Mouse (Mus musculus) forebrain, embryonic 13.5 days (tissue): ENCODE results near the gene Dnah7a. TPM values are rescaled to one million over a fixed set of nuclear protein-coding genes. Genes with fewer than 3 reads are reported as not detected.
"Not testable (repeated sequence)": the region's sequence is repeated elsewhere in the genome, so short reads cannot be mapped to it uniquely, and the experiment has no call there.

Experiments
- ATAC-seq: fragments of 200-750 bp; cut with Nextera tagmentation; 2 replicates; pipeline ENCODE4 v1.8.0; 2017
- H3K27ac ChIP-seq: fragments of 300-500 bp; sonication (generic); 2 replicates; pipeline ENCODE4 v1.5.1; 2015; ENCODE audit warnings: inconsistent platforms, mild to moderate bottlenecking, moderate library complexity
- H3K27me3 ChIP-seq: fragments of 300-500 bp; sonication (generic); 2 replicates; pipeline ENCODE4 v1.6.1; 2015; ENCODE audit warnings: mild to moderate bottlenecking, inconsistent platforms
- H3K36me3 ChIP-seq: fragments of 300-500 bp; sonication (generic); 2 replicates; pipeline ENCODE4 v1.6.1; 2015; ENCODE audit warnings: mild to moderate bottlenecking, inconsistent platforms; ENCODE audit not compliant: poor library complexity, severe bottlenecking
- H3K4me1 ChIP-seq: fragments of 300-500 bp; sonication (generic); 2 replicates; pipeline ENCODE4 v1.6.1; 2015; ENCODE audit warnings: inconsistent platforms
- H3K4me2 ChIP-seq: fragments of 300-500 bp; sonication (generic); 2 replicates; pipeline ENCODE4 v1.6.1; 2015; ENCODE audit warnings: inconsistent platforms, mild to moderate bottlenecking, moderate library complexity
- H3K4me3 ChIP-seq: fragments of 300-500 bp; sonication (generic); 2 replicates; pipeline ENCODE4 v1.5.1; 2015; ENCODE audit warnings: mild to moderate bottlenecking, inconsistent platforms
- H3K9ac ChIP-seq: fragments of 300-500 bp; sonication (generic); 2 replicates; pipeline ENCODE4 v1.6.1; 2015; ENCODE audit warnings: mild to moderate bottlenecking, inconsistent platforms
- H3K9me3 ChIP-seq: fragments of 300-500 bp; sonication (generic); replicated peaks from 2 replicates; pipeline ENCODE4 v1.6.1; 2016; ENCODE audit warnings: inconsistent platforms
- WGBS: fragments of 180-500 bp; shearing (Covaris S2); methylation state at CpG from one replicate; pipeline ENCODE4 v1.1.7; 2015; 5-methylcytosine and 5-hydroxymethylcytosine counted together
- polyA plus RNA-seq: library from polyadenylated mRNA; unstranded; fragments of >200 nt; fragmentation: Nextera tagmentation; extraction: Ambion mirVana; gene quantifications from 2 replicates; pipeline ENCODE4 v1.2.1, GENCODE M21; 2015

Dnah7a gene
- polyA plus RNA-seq, 1 experiment from 2014 or later, result 7.6 TPM

- not testable (repeated sequence) for ATAC-seq, H3K9ac ChIP-seq, H3K4me2 ChIP-seq, H3K27me3 ChIP-seq, H3K36me3 ChIP-seq, H3K4me3 ChIP-seq, H3K4me1 ChIP-seq, H3K27ac ChIP-seq, H3K9me3 ChIP-seq
- WGBS, result 70% methylated on average over 4 of the region's 4 CpGs
These were observed 239.9 kb downstream of the Dnah7a start for GRCm38 (mm10) chr1:53466524-53467324.

GRCm38 (mm10) chr1:53439173-53439572 is 267.4 kb downstream of the Dnah7a start:
- not testable (repeated sequence) for H3K9me3 ChIP-seq, H3K27me3 ChIP-seq, ATAC-seq, H3K9ac ChIP-seq, H3K36me3 ChIP-seq, H3K27ac ChIP-seq, H3K4me3 ChIP-seq, H3K4me1 ChIP-seq, H3K4me2 ChIP-seq
- WGBS, result 78% methylated on average over 3 of the region's 3 CpGs

- H3K9me3 ChIP-seq, H3K27me3 ChIP-seq, ATAC-seq: not testable (repeated sequence)
These were observed 274.2 kb downstream of the Dnah7a start for GRCm38 (mm10) chr1:53432433-53432832.

GRCm38 (mm10) chr1:53405803-53406325 is 300.7 kb downstream of the Dnah7a start:
- H3K36me3 ChIP-seq, result no peaks in the 10 kb centered on the region
- ATAC-seq, result no peak
- no peak overlapping the region for H3K4me3 ChIP-seq
- no peak overlapping the region for H3K27ac ChIP-seq
- no peak overlapping the region for H3K4me2 ChIP-seq
- WGBS, result 85% methylated on average over 3 of the region's 3 CpGs
- no peak overlapping the region for H3K9ac ChIP-seq
- no peaks in the 10 kb centered on the region for H3K4me1 ChIP-seq
- no peaks in the 10 kb centered on the region for H3K9me3 ChIP-seq
- no peaks in the 10 kb centered on the region for H3K27me3 ChIP-seq

More at GRCm38 (mm10) chr1:53432433-53432832, 274.2 kb downstream of the Dnah7a start:
- not testable (repeated sequence) for H3K9ac ChIP-seq, H3K36me3 ChIP-seq, H3K27ac ChIP-seq, H3K4me1 ChIP-seq, H3K4me3 ChIP-seq, H3K4me2 ChIP-seq
- WGBS, result 95% methylated on average over 2 of the region's 2 CpGs

GRCm38 (mm10) chr1:53393936-53394760 is 312.4 kb downstream of the Dnah7a start:
- not testable (repeated sequence) for H3K9ac ChIP-seq, H3K9me3 ChIP-seq, ATAC-seq, H3K27ac ChIP-seq, H3K4me3 ChIP-seq, H3K27me3 ChIP-seq, H3K4me1 ChIP-seq, H3K36me3 ChIP-seq
- 34% methylated on average over 21 of the region's 21 CpGs for WGBS
- H3K4me2 ChIP-seq, result peak overlapping the region; percentile 31

GRCm38 (mm10) chr1:53388762-53389161 is 317.8 kb downstream of the Dnah7a start:
- H3K36me3 ChIP-seq, result no peaks in the 10 kb centered on the region
- peaks cover 8% of the 10 kb centered on the region; the same call in 1 of the 2 replicates for H3K9me3 ChIP-seq
- no peak overlapping the region for H3K9ac ChIP-seq
- H3K4me2 ChIP-seq, result no peak overlapping the region
- WGBS, result 95% methylated on average over 14 of the region's 14 CpGs
- ATAC-seq, result no peak
- no peaks in the 10 kb centered on the region for H3K27me3 ChIP-seq
- no peak overlapping the region for H3K27ac ChIP-seq
- H3K4me3 ChIP-seq, result no peak overlapping the region
- H3K4me1 ChIP-seq, result no peaks in the 10 kb centered on the region

GRCm38 (mm10) chr1:53384085-53384688 is 322.4 kb downstream of the Dnah7a start:
- Histone ChIP-seq H3K4me2 (no peak overlapping the region), H3K27ac (no peak overlapping the region), H3K4me3 (no peak overlapping the region), H3K9ac (no peak overlapping the region), H3K9me3 (peaks cover 5% of the 10 kb centered on the region; the same call in 1 of the 2 replicates), H3K36me3 (no peaks in the 10 kb centered on the region), H3K4me1 (no peaks in the 10 kb centered on the region), H3K27me3 (no peaks in the 10 kb centered on the region)
- peak; percentile 80 for ATAC-seq
- WGBS, result 12% methylated on average over 6 of the region's 6 CpGs

GRCm38 (mm10) chr1:53377731-53378130 is 328.9 kb downstream of the Dnah7a start:
- Histone ChIP-seq H3K36me3 (no peaks in the 10 kb centered on the region), H3K27ac (no peak overlapping the region), H3K9me3 (no peaks in the 10 kb centered on the region), H3K4me3 (no peak overlapping the region), H3K4me1 (no peaks in the 10 kb centered on the region), H3K9ac (no peak overlapping the region), H3K4me2 (no peak overlapping the region), H3K27me3 (no peaks in the 10 kb centered on the region)
- no peak for ATAC-seq
- WGBS, result 70% methylated on average over 3 of the region's 3 CpGs

GRCm38 (mm10) chr1:53375965-53376364 is 330.6 kb downstream of the Dnah7a start:
- WGBS, result 90% methylated on average over 2 of the region's 2 CpGs

GRCm38 (mm10) chr1:53358988-53359387 is 347.6 kb downstream of the Dnah7a start:
- H3K9ac ChIP-seq, result no peak overlapping the region
- no peaks in the 10 kb centered on the region for H3K4me1 ChIP-seq
- no peak overlapping the region for H3K4me2 ChIP-seq
- no peaks in the 10 kb centered on the region for H3K9me3 ChIP-seq
- no peaks in the 10 kb centered on the region for H3K36me3 ChIP-seq
- no peak overlapping the region for H3K4me3 ChIP-seq
- ATAC-seq, result no peak
- H3K27me3 ChIP-seq, result no peaks in the 10 kb centered on the region
- no peak overlapping the region for H3K27ac ChIP-seq

More at GRCm38 (mm10) chr1:53375965-53376364, 330.6 kb downstream of the Dnah7a start:
- H3K9me3 ChIP-seq, H3K27me3 ChIP-seq, ATAC-seq, H3K4me2 ChIP-seq, H3K4me3 ChIP-seq, H3K4me1 ChIP-seq, H3K36me3 ChIP-seq, H3K27ac ChIP-seq, H3K9ac ChIP-seq: not testable (repeated sequence)

- peak; percentile 100 for ATAC-seq
- Histone ChIP-seq H3K9me3 (no peaks in the 10 kb centered on the region), H3K36me3 (peaks cover 21% of the 10 kb centered on the region), H3K9ac (peak within 1 kb of the TSS; percentile 92), H3K4me3 (peak within 1 kb of the TSS; percentile 77), H3K27me3 (no peaks in the 10 kb centered on the region), H3K27ac (peak within 1 kb of the TSS; percentile 83), H3K4me1 (peaks cover 7% of the 10 kb centered on the region), H3K4me2 (peak within 1 kb of the TSS; percentile 62)
- 0% methylated on average over 43 of the region's 44 CpGs for WGBS
These were observed 354.0 kb downstream of the Dnah7a start, which contains the start of the genes Asdurf, Gm28551 and Asnsd1 for GRCm38 (mm10) chr1:53352327-53353261. Gene Asdurf (minus strand): TSS chr1:53352619. Gene Gm28551 (minus strand): TSS chr1:53352667. Gene Asnsd1 (minus strand): TSS chr1:53352752.
